Mouse (Mus musculus): ENCODE data around the gene Plxnd1. TPM values are rescaled to one million over a fixed set of nuclear protein-coding genes. Genes with fewer than 3 reads are reported as not detected.
A peak's percentile ranks its signal among the peaks of the same experiment; 100 is the strongest.

The Plxnd1 gene
- polyA plus RNA-seq, 1 experiment from 2014 or later, result 60.8 TPM

- Histone ChIP-seq H3K9ac (no peak overlapping the region), H3K36me3 (peaks cover 29% of the 10 kb centered on the region), H3K27me3 (replicated peaks) (no peaks in the 10 kb centered on the region), H3K4me3 (no peak overlapping the region), H3K27ac (ENCODE audit: poor library complexity, severe bottlenecking) (no peak overlapping the region), H3K4me1 (replicated peaks) (peaks cover 30% of the 10 kb centered on the region), H3K9me3 (replicated peaks) (no peaks in the 10 kb centered on the region), H3K4me2 (no peak overlapping the region)
- 82% methylated on average over 6 of the region's 6 CpGs for WGBS
- ATAC-seq (ENCODE audit: insufficient number of reproducible peaks, low FRiP score), result no peak
These were observed 26.1 kb downstream of the Plxnd1 start for GRCm38 (mm10) chr6:115968700-115969099.

GRCm38 (mm10) chr6:115968086-115968485 lies 26.7 kb downstream of the Plxnd1 start:
- Histone ChIP-seq H3K4me1 (replicated peaks) (peaks cover 30% of the 10 kb centered on the region), H3K9ac (no peak overlapping the region), H3K36me3 (peaks cover 35% of the 10 kb centered on the region), H3K9me3 (replicated peaks) (no peaks in the 10 kb centered on the region), H3K4me2 (no peak overlapping the region), H3K27ac (ENCODE audit: poor library complexity, severe bottlenecking) (no peak overlapping the region), H3K4me3 (no peak overlapping the region), H3K27me3 (replicated peaks) (0 out of 2 replicates have a peak, but pooled peaks cover 3% of the 10 kb centered on the region)
- 78% methylated on average over 5 of the region's 5 CpGs for WGBS
- no peak for ATAC-seq (ENCODE audit: insufficient number of reproducible peaks, low FRiP score)

GRCm38 (mm10) chr6:115967291-115967880 lies 27.4 kb downstream of the Plxnd1 start:
- Histone ChIP-seq H3K4me1 (replicated peaks) (peaks cover 30% of the 10 kb centered on the region), H3K27me3 (replicated peaks) (0 out of 2 replicates have a peak, but pooled peaks cover 4% of the 10 kb centered on the region), H3K36me3 (peaks cover 42% of the 10 kb centered on the region), H3K9ac (no peak overlapping the region), H3K4me3 (no peak overlapping the region), H3K4me2 (no peak overlapping the region), H3K27ac (ENCODE audit: poor library complexity, severe bottlenecking) (no peak overlapping the region), H3K9me3 (replicated peaks) (no peaks in the 10 kb centered on the region)
- WGBS, result 91% methylated on average over 15 of the region's 15 CpGs
- no peak for ATAC-seq (ENCODE audit: insufficient number of reproducible peaks, low FRiP score)

GRCm38 (mm10) chr6:115966227-115966966 lies 28.4 kb downstream of the Plxnd1 start:
- no peak overlapping the region for H3K4me2 ChIP-seq
- no peak overlapping the region for H3K9ac ChIP-seq
- WGBS, result 88% methylated on average over 19 of the region's 19 CpGs
- no peak overlapping the region for H3K4me3 ChIP-seq
- ATAC-seq (ENCODE audit: insufficient number of reproducible peaks, low FRiP score), result no peak
- 0 out of 2 replicates have a peak, but pooled peaks cover 4% of the 10 kb centered on the region for H3K27me3 ChIP-seq (replicated peaks)
- peaks cover 51% of the 10 kb centered on the region for H3K36me3 ChIP-seq
- no peaks in the 10 kb centered on the region for H3K9me3 ChIP-seq (replicated peaks)
- no peak overlapping the region for H3K27ac ChIP-seq (ENCODE audit: poor library complexity, severe bottlenecking)
- peaks cover 26% of the 10 kb centered on the region for H3K4me1 ChIP-seq (replicated peaks)

- H3K4me1 ChIP-seq (replicated peaks), result peaks cover 26% of the 10 kb centered on the region
- H3K4me2 ChIP-seq, result no peak overlapping the region
- H3K9ac ChIP-seq, result no peak overlapping the region
- 0 out of 2 replicates have a peak, but pooled peaks cover 4% of the 10 kb centered on the region for H3K27me3 ChIP-seq (replicated peaks)
- ATAC-seq (ENCODE audit: insufficient number of reproducible peaks, low FRiP score), result no peak
- H3K36me3 ChIP-seq, result peaks cover 76% of the 10 kb centered on the region
- H3K27ac ChIP-seq (ENCODE audit: poor library complexity, severe bottlenecking), result no peak overlapping the region
- 71% methylated on average over 9 of the region's 9 CpGs for WGBS
- no peak overlapping the region for H3K4me3 ChIP-seq
- H3K9me3 ChIP-seq (replicated peaks), result no peaks in the 10 kb centered on the region
These were observed 31.1 kb downstream of the Plxnd1 start for GRCm38 (mm10) chr6:115963656-115964055.

- no peak overlapping the region for H3K27ac ChIP-seq (ENCODE audit: poor library complexity, severe bottlenecking)
- peaks cover 80% of the 10 kb centered on the region for H3K36me3 ChIP-seq
These were observed 32.2 kb downstream of the Plxnd1 start for GRCm38 (mm10) chr6:115962439-115963085.

GRCm38 (mm10) chr6:115961743-115962142 lies 33.1 kb downstream of the Plxnd1 start:
- H3K9ac ChIP-seq, result no peak overlapping the region
- no peak overlapping the region for H3K27ac ChIP-seq (ENCODE audit: poor library complexity, severe bottlenecking)
- H3K4me2 ChIP-seq, result no peak overlapping the region
- H3K27me3 ChIP-seq (replicated peaks), result 0 out of 2 replicates have a peak, but pooled peaks cover 4% of the 10 kb centered on the region
- H3K9me3 ChIP-seq (replicated peaks), result no peaks in the 10 kb centered on the region
- WGBS, result 78% methylated on average over 3 of the region's 3 CpGs
- H3K36me3 ChIP-seq, result peaks cover 77% of the 10 kb centered on the region
- H3K4me1 ChIP-seq (replicated peaks), result peaks cover 43% of the 10 kb centered on the region
- no peak overlapping the region for H3K4me3 ChIP-seq
- ATAC-seq (ENCODE audit: insufficient number of reproducible peaks, low FRiP score), result no peak

More at GRCm38 (mm10) chr6:115962439-115963085, 32.2 kb downstream of the Plxnd1 start:
- H3K4me1 ChIP-seq (replicated peaks), result peaks cover 35% of the 10 kb centered on the region
- H3K9me3 ChIP-seq (replicated peaks), result no peaks in the 10 kb centered on the region
- no peak overlapping the region for H3K4me3 ChIP-seq
- H3K9ac ChIP-seq, result no peak overlapping the region
- WGBS, result 48% methylated on average over 23 of the region's 23 CpGs
- no peak overlapping the region for H3K4me2 ChIP-seq
- no peak for ATAC-seq (ENCODE audit: insufficient number of reproducible peaks, low FRiP score)
- H3K27me3 ChIP-seq (replicated peaks), result 0 out of 2 replicates have a peak, but pooled peaks cover 4% of the 10 kb centered on the region

- Histone ChIP-seq H3K9ac (no peak overlapping the region), H3K4me3 (no peak overlapping the region), H3K4me2 (no peak overlapping the region), H3K36me3 (peaks cover 69% of the 10 kb centered on the region), H3K27ac (ENCODE audit: poor library complexity, severe bottlenecking) (no peak overlapping the region), H3K9me3 (replicated peaks) (no peaks in the 10 kb centered on the region), H3K27me3 (replicated peaks) (0 out of 2 replicates have a peak, but pooled peaks cover 4% of the 10 kb centered on the region), H3K4me1 (replicated peaks) (peaks cover 50% of the 10 kb centered on the region)
- 86% methylated on average over 19 of the region's 19 CpGs for WGBS
- ATAC-seq (ENCODE audit: insufficient number of reproducible peaks, low FRiP score), result no peak
These were observed 34.5 kb downstream of the Plxnd1 start for GRCm38 (mm10) chr6:115960322-115960721.

GRCm38 (mm10) chr6:115959151-115959691 lies 35.6 kb downstream of the Plxnd1 start:
- 0 out of 2 replicates have a peak, but pooled peaks cover 4% of the 10 kb centered on the region for H3K27me3 ChIP-seq (replicated peaks)
- WGBS, result 71% methylated on average over 7 of the region's 7 CpGs
- ATAC-seq (ENCODE audit: insufficient number of reproducible peaks, low FRiP score), result no peak
- peaks cover 76% of the 10 kb centered on the region for H3K36me3 ChIP-seq
- H3K4me3 ChIP-seq, result no peak overlapping the region
- no peak overlapping the region for H3K9ac ChIP-seq
- no peaks in the 10 kb centered on the region for H3K9me3 ChIP-seq (replicated peaks)
- no peak overlapping the region for H3K4me2 ChIP-seq
- peaks cover 57% of the 10 kb centered on the region for H3K4me1 ChIP-seq (replicated peaks)
- H3K27ac ChIP-seq (ENCODE audit: poor library complexity, severe bottlenecking), result no peak overlapping the region

GRCm38 (mm10) chr6:115958445-115958844 lies 36.4 kb downstream of the Plxnd1 start:
- H3K27me3 ChIP-seq (replicated peaks), result 0 out of 2 replicates have a peak, but pooled peaks cover 4% of the 10 kb centered on the region
- H3K27ac ChIP-seq (ENCODE audit: poor library complexity, severe bottlenecking), result no peak overlapping the region
- H3K9me3 ChIP-seq (replicated peaks), result no peaks in the 10 kb centered on the region
- WGBS, result 90% methylated on average over 9 of the region's 9 CpGs
- peaks cover 72% of the 10 kb centered on the region for H3K36me3 ChIP-seq
- peaks cover 61% of the 10 kb centered on the region for H3K4me1 ChIP-seq (replicated peaks)
- H3K4me2 ChIP-seq, result no peak overlapping the region
- ATAC-seq (ENCODE audit: insufficient number of reproducible peaks, low FRiP score), result no peak
- H3K9ac ChIP-seq, result no peak overlapping the region
- no peak overlapping the region for H3K4me3 ChIP-seq

GRCm38 (mm10) chr6:115957681-115958080 lies 37.1 kb downstream of the Plxnd1 start:
- peak overlapping the region; percentile 42 for H3K27ac ChIP-seq (ENCODE audit: poor library complexity, severe bottlenecking)
- H3K4me2 ChIP-seq, result no peak overlapping the region
- H3K9me3 ChIP-seq (replicated peaks), result no peaks in the 10 kb centered on the region
- H3K36me3 ChIP-seq, result peaks cover 64% of the 10 kb centered on the region
- no peak for ATAC-seq (ENCODE audit: insufficient number of reproducible peaks, low FRiP score)
- H3K27me3 ChIP-seq (replicated peaks), result no peaks in the 10 kb centered on the region
- no peak overlapping the region for H3K4me3 ChIP-seq
- WGBS, result 50% methylated on average over 6 of the region's 6 CpGs
- peaks cover 55% of the 10 kb centered on the region for H3K4me1 ChIP-seq (replicated peaks)
- H3K9ac ChIP-seq, result peak overlapping the region; percentile 15; the same call in 1 of the 2 replicates
